Comparison of ENCODE assay signal across 9 mouse cellular contexts in genomic region chr16:63116456-63116855, GRCm38 (mm10).
DNase-seq lines count a peak whose midpoint lies in the region; ATAC-seq and TF ChIP-seq lines count a peak whose summit lies in the region.
"Had no signal": no experiment of that assay in that cellular context is flagged by ENCODE, and none has a peak within 500 bp of the region (broad histone marks: within the 10 kb centered on the region; RNA-seq: fewer than 3 reads in every experiment).

No protein-coding gene starts in this region.

- no peaks in the 10 kb centered on the region for H3K27me3 ChIP-seq in hindbrain, postnatal 0 days (ENCODE audit: insufficient read depth, low read length)
- H3K27me3 ChIP-seq in hindbrain, embryonic 13.5 days = no peaks in the 10 kb centered on the region
- H3K27me3 ChIP-seq in forebrain, postnatal 0 days (ENCODE audit: insufficient read depth, low read length) = no peaks in the 10 kb centered on the region

- H3K4me3 ChIP-seq in hindbrain, postnatal 0 days (ENCODE audit: low read length) = no peak overlapping the region
- H3K4me3 ChIP-seq in hindbrain, embryonic 13.5 days = no peak overlapping the region
- H3K4me3 ChIP-seq in forebrain, postnatal 0 days (ENCODE audit: low read depth, low read length) = no peak overlapping the region
- H3K4me3 ChIP-seq: erythroblast, embryonic 14.5 days had no signal

- H3K36me3 ChIP-seq in hindbrain, postnatal 0 days (ENCODE audit: insufficient read depth, low read length) = no peaks in the 10 kb centered on the region
- no peaks in the 10 kb centered on the region for H3K36me3 ChIP-seq in hindbrain, embryonic 13.5 days
- no peaks in the 10 kb centered on the region for H3K36me3 ChIP-seq in forebrain, postnatal 0 days (ENCODE audit: insufficient read depth)

- no peaks in the 10 kb centered on the region for H3K9me3 ChIP-seq in hindbrain, postnatal 0 days (ENCODE audit: low read length)
- H3K9me3 ChIP-seq in hindbrain, embryonic 13.5 days = no peaks in the 10 kb centered on the region
- no peaks in the 10 kb centered on the region for H3K9me3 ChIP-seq in forebrain, postnatal 0 days (ENCODE audit: low read length)

- WGBS in hindbrain, postnatal 0 days = 66% methylated on average over 2 of the region's 2 CpGs
- WGBS in hindbrain, embryonic 13.5 days = 85% methylated on average over 2 of the region's 2 CpGs
- WGBS in forebrain, postnatal 0 days = 36% methylated on average over 2 of the region's 2 CpGs

- no peak overlapping the region for H3K4me2 ChIP-seq in hindbrain, postnatal 0 days (ENCODE audit: low read depth, low read length)
- H3K4me2 ChIP-seq in hindbrain, embryonic 13.5 days = no peak overlapping the region
- H3K4me2 ChIP-seq in forebrain, postnatal 0 days (ENCODE audit: low read depth) = no peak overlapping the region

- no peak overlapping the region for H3K9ac ChIP-seq in hindbrain, postnatal 0 days (replicated peaks; ENCODE audit: low read length)
- H3K9ac ChIP-seq in hindbrain, embryonic 13.5 days = no peak overlapping the region
- no peak overlapping the region for H3K9ac ChIP-seq in forebrain, postnatal 0 days

- no peak overlapping the region for H3K27ac ChIP-seq in hindbrain, postnatal 0 days
- H3K27ac ChIP-seq in hindbrain, embryonic 13.5 days = no peak overlapping the region
- H3K27ac ChIP-seq in forebrain, postnatal 0 days (ENCODE audit: low read depth, low read length) = no peak overlapping the region

- no peaks in the 10 kb centered on the region for H3K4me1 ChIP-seq in hindbrain, postnatal 0 days (ENCODE audit: insufficient read depth, low read length)
- no peaks in the 10 kb centered on the region for H3K4me1 ChIP-seq in hindbrain, embryonic 13.5 days (replicated peaks)
- H3K4me1 ChIP-seq in forebrain, postnatal 0 days (ENCODE audit: insufficient read depth) = no peaks in the 10 kb centered on the region

- DNase-seq in hindbrain, postnatal 0 days (ENCODE audit: low spot score) = peak; percentile 24
- DNase-seq in forebrain, postnatal 0 days = peak; percentile 89
- DNase-seq in layer of hippocampus, adult 11-12 months (ENCODE audit: low spot score) = peak; percentile 54
- peak; percentile 30 to 47 for DNase-seq in right cerebral cortex, adult 2 months (ENCODE audit: low spot score in 2 of 2)
- no peak for DNase-seq in cerebellum, postnatal 25 days
- no peak for DNase-seq in spleen, adult 12 weeks (ENCODE audit: low spot score)
- DNase-seq: thymus, postnatal 14 days had no signal

- no peak for TF ChIP-seq CTCF in hindbrain, postnatal 0 days (IDR thresholded peaks at IDR 0.05; ENCODE audit: low read depth)
- 0 out of 2 replicates have a peak, but pooled peaks have one; percentile 4 for TF ChIP-seq CTCF in forebrain, postnatal 0 days (IDR thresholded peaks at IDR 0.05; ENCODE audit: low read depth)

- ATAC-seq in hindbrain, postnatal 0 days = no peak
- no peak for ATAC-seq in hindbrain, embryonic 13.5 days (ENCODE audit: low FRiP score)
- peak; percentile 90 for ATAC-seq in forebrain, postnatal 0 days

Comparison
In these comparisons a context has a peak if more than half of its experiments do, and no peak if none do; other contexts are left out.
1. DNase-seq: peak in hindbrain, postnatal 0 days (single experiment), forebrain, postnatal 0 days (single experiment), layer of hippocampus, adult 11-12 months (single experiment) and right cerebral cortex, adult 2 months (2 of 2); none in cerebellum, postnatal 25 days (0 of 2) and spleen, adult 12 weeks (single experiment).